Mouse (Mus musculus): ENCODE data around the gene Fhad1. TPM values are rescaled to one million over a fixed set of nuclear protein-coding genes. Genes with fewer than 3 reads are reported as not detected.

The Fhad1 gene
- total and polyA plus RNA-seq, 2 experiments from 2014 or later, result 5.6 to 7.2 TPM

DNA sequence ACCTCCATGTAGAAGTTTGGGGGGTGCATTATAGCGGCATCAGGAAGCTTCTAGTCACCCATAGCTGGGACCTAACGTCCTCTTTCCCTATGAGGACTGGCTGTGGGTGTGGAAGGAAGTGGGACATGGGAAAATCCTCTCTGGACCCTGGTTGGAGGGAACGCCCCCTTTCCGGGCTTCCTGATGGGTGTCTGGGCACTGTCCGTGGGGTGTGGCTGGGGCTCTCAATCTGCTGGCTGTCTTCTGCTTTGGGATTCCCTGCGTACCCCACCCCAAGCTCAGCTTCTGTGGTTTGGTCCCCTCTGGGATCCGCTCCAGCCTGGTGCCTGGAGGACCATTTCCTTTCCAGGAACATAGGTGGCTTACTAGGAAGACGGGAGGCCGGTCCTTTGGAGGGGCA lies 141.9 kb downstream of the Fhad1 start:
- Histone ChIP-seq H3K9ac (replicated peaks; ENCODE audit: low read length, poor library complexity, severe bottlenecking) (no peak overlapping the region; the same call in 1 of the 2 replicates), H3K36me3 (ENCODE audit: insufficient read depth, low read length) (no peaks in the 10 kb centered on the region; the same call in 1 of the 2 replicates), H3K9me3 (ENCODE audit: low read length) (no peaks in the 10 kb centered on the region), H3K4me2 (ENCODE audit: low read depth, low read length, poor library complexity, severe bottlenecking) (peak overlapping the region; percentile 70), H3K27me3 (ENCODE audit: insufficient read depth, low read length) (no peaks in the 10 kb centered on the region), H3K4me3 (ENCODE audit: low read depth, low read length) (peak overlapping the region; percentile 83), H3K27ac (ENCODE audit: low read depth, low read length) (no peak overlapping the region), H3K4me1 (ENCODE audit: insufficient read depth, low read length) (peaks cover 8% of the 10 kb centered on the region; the same call in 1 of the 2 replicates)
- no peak for TF ChIP-seq CTCF (IDR thresholded peaks at IDR 0.05)
- 78% methylated on average over 9 of the region's 9 CpGs for WGBS
- no peak for DNase-seq (ENCODE audit: low spot score)
- ATAC-seq (ENCODE audit: low FRiP score), result no peak

DNA sequence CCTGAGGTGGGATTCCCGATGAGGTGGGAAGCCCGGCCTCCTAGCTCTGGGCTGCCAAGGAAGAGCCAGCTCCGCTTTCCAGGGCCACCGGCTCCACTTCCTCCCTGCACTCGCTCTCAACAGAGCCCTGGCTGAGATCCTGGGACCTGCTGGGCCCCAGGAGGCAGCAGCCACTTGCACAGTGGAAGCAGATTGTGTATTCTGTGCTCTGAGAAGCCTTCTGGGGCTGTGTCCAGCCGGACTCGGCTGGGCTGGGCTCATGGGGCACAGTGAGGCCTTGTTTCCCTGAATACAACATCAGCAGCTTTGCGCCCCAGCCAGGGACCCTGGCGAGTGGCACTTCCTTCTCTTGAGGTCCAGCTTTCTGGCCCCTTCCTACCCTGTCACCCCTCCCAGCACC lies 143.0 kb downstream of the Fhad1 start:
- no peaks in the 10 kb centered on the region for H3K27me3 ChIP-seq (ENCODE audit: insufficient read depth, low read length)
- DNase-seq (ENCODE audit: low spot score) (peak; percentile 82), ATAC-seq (ENCODE audit: low FRiP score) (peak; percentile 17; the same call in 1 of the 2 replicates)
- no peaks in the 10 kb centered on the region for H3K9me3 ChIP-seq (ENCODE audit: low read length)
- peak overlapping the region; percentile 70 for H3K4me2 ChIP-seq (ENCODE audit: low read depth, low read length, poor library complexity, severe bottlenecking)
- TF ChIP-seq CTCF (IDR thresholded peaks at IDR 0.05), result no peak; the same call in 1 of the 2 replicates
- no peaks in the 10 kb centered on the region; the same call in 1 of the 2 replicates for H3K36me3 ChIP-seq (ENCODE audit: insufficient read depth, low read length)
- peak overlapping the region; percentile 83; the same call in 1 of the 2 replicates for H3K4me3 ChIP-seq (ENCODE audit: low read depth, low read length)
- WGBS, result 44% methylated on average over 9 of the region's 9 CpGs
- H3K27ac ChIP-seq (ENCODE audit: low read depth, low read length), result peak overlapping the region; percentile 43; the same call in 1 of the 2 replicates
- H3K4me1 ChIP-seq (ENCODE audit: insufficient read depth, low read length), result peaks cover 15% of the 10 kb centered on the region; the same call in 1 of the 2 replicates
- 0 out of 2 replicates have a peak overlapping the region, but pooled peaks have one; percentile 14 for H3K9ac ChIP-seq (replicated peaks; ENCODE audit: low read length, poor library complexity, severe bottlenecking)

DNA sequence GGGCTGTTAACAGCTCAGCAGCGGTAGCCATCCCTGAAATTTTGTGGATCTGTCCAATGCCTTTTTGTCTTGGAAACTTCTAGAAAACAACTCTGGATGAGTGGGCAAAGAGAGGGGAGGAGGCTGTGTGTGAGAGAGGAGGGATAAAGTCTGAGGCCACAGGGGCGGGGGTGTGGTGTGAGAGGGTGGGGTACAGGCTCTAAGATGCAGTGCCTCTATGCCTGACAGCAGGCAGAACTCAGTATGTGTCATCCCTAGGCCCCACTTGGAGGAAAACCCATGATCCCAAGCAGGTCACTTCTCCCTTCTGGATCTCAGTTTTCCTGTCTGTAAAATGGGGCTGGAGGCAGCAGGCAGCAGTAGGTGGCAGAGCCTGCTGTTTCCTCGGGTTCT lies 143.6 kb downstream of the Fhad1 start:
- peak overlapping the region; percentile 43; the same call in 1 of the 2 replicates for H3K27ac ChIP-seq (ENCODE audit: low read depth, low read length)
- no peaks in the 10 kb centered on the region for H3K27me3 ChIP-seq (ENCODE audit: insufficient read depth, low read length)
- no peaks in the 10 kb centered on the region; the same call in 1 of the 2 replicates for H3K36me3 ChIP-seq (ENCODE audit: insufficient read depth, low read length)
- DNase-seq (ENCODE audit: low spot score), result no peak
- no peak for ATAC-seq (ENCODE audit: low FRiP score)
- peaks cover 18% of the 10 kb centered on the region; the same call in 1 of the 2 replicates for H3K4me1 ChIP-seq (ENCODE audit: insufficient read depth, low read length)
- TF ChIP-seq CTCF (IDR thresholded peaks at IDR 0.05), result no peak
- 84% methylated on average over 3 of the region's 3 CpGs for WGBS
- H3K4me2 ChIP-seq (ENCODE audit: low read depth, low read length, poor library complexity, severe bottlenecking), result peak overlapping the region; percentile 70
- H3K9me3 ChIP-seq (ENCODE audit: low read length), result no peaks in the 10 kb centered on the region
- no peak overlapping the region for H3K4me3 ChIP-seq (ENCODE audit: low read depth, low read length)
- H3K9ac ChIP-seq (replicated peaks; ENCODE audit: low read length, poor library complexity, severe bottlenecking), result no peak overlapping the region

DNA sequence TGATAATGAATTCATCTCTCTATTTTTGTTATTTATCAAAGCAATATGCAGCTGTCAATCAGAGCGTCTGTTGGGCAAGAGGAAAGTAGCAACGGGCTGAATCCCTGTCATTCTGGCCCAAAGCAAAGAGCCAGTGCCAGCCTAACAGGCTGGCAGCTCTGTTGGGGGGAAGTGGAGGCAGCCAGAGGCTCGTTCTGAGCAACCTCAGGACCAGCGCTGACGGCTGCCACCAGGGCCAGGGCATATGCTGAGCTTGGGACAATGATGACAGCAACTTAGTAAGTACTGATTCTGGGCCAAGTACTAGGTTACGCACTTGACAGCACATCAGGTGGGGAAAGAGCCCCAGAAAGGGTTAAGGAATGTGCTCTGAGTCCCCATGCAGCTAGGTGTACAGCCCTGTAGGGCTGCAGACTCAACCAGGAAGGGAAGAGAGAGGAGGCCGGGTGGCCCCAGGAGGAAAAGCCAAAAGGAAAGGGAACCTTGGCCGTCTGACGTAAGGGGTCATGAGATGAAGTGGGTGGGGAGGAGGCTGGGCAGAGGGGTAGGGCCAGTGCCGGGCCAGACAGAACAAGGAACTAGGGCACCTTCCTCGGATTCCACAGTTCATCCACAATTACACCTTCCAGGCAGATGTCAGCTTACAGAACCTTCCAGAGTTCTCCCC lies 144.1 kb downstream of the Fhad1 start:
- ATAC-seq (ENCODE audit: low FRiP score), result no peak
- H3K27me3 ChIP-seq (ENCODE audit: insufficient read depth, low read length), result no peaks in the 10 kb centered on the region
- DNase-seq (ENCODE audit: low spot score), result peak; percentile 58
- no peak for TF ChIP-seq CTCF (IDR thresholded peaks at IDR 0.05)
- no peaks in the 10 kb centered on the region for H3K9me3 ChIP-seq (ENCODE audit: low read length)
- H3K27ac ChIP-seq (ENCODE audit: low read depth, low read length), result no peak overlapping the region
- H3K4me3 ChIP-seq (ENCODE audit: low read depth, low read length), result no peak overlapping the region
- H3K36me3 ChIP-seq (ENCODE audit: insufficient read depth, low read length), result no peaks in the 10 kb centered on the region; the same call in 1 of the 2 replicates
- no peak overlapping the region for H3K4me2 ChIP-seq (ENCODE audit: low read depth, low read length, poor library complexity, severe bottlenecking)
- no peak overlapping the region; the same call in 1 of the 2 replicates for H3K9ac ChIP-seq (replicated peaks; ENCODE audit: low read length, poor library complexity, severe bottlenecking)
- 55% methylated on average over 11 of the region's 11 CpGs for WGBS
- peaks cover 18% of the 10 kb centered on the region; the same call in 1 of the 2 replicates for H3K4me1 ChIP-seq (ENCODE audit: insufficient read depth, low read length)

DNA sequence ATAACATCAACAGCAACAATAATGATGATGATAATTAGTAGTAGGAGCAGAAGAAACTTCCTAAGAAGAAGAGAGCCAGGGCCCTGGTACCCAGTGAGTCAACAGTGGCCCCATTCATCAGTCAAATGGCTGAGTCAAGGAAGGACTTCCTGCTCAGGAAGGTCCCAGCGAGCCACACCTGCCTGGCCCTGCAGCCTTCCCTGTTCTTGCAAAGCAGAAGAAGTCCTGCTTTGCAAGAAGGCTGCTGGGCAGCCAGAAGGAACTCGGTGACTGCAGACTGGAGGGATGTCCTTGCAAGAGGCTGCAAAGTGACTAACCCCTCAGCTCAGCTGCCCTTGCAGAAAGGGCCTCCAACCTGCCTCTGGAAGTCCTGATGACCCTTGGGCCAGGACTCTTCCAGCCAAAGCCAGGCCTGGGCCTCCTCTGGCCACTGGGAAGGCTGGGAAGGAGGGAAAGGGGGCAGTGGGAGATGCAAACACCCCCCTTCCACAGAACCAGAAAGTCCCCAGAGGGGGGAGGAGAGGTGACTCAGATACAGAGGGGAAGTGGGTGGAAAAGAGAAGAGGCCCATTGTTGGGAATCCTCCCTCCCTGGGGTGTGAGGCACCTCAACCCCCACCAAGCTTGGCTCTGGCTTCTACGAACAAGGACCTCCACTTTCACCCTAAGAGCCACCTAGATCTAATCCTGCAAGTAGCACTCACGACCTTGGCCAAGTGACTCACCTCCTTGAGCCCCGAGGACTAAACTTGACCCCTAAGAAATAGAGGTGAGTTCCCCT lies 145.3 kb downstream of the Fhad1 start:
- ATAC-seq (ENCODE audit: low FRiP score), result no peak
- Histone ChIP-seq H3K4me1 (ENCODE audit: insufficient read depth, low read length) (peaks cover 18% of the 10 kb centered on the region; the same call in 1 of the 2 replicates), H3K27me3 (ENCODE audit: insufficient read depth, low read length) (no peaks in the 10 kb centered on the region), H3K9ac (replicated peaks; ENCODE audit: low read length, poor library complexity, severe bottlenecking) (no peak overlapping the region), H3K36me3 (ENCODE audit: insufficient read depth, low read length) (no peaks in the 10 kb centered on the region; the same call in 1 of the 2 replicates), H3K9me3 (ENCODE audit: low read length) (no peaks in the 10 kb centered on the region), H3K4me3 (ENCODE audit: low read depth, low read length) (no peak overlapping the region), H3K27ac (ENCODE audit: low read depth, low read length) (no peak overlapping the region), H3K4me2 (ENCODE audit: low read depth, low read length, poor library complexity, severe bottlenecking) (no peak overlapping the region)
- 82% methylated on average over 5 of the region's 5 CpGs for WGBS
- TF ChIP-seq CTCF (IDR thresholded peaks at IDR 0.05), result no peak
- DNase-seq (ENCODE audit: low spot score), result no peak

All from midbrain, postnatal 0 days (tissue).